Mouse (Mus musculus): ENCODE measurements at regions not wholly inside any gene's neighbourhood (a gene's known extent, or its start where the extent isn't known, plus 50 kb on each side); places are given as distances from the start of the nearest gene placed in this dataset.

- no peak for TF ChIP-seq ZC3H11A (IDR thresholded peaks at IDR 0.05; ENCODE audit: borderline replicate concordance, low read depth, low read length)
- no peak for TF ChIP-seq HCFC1 (IDR thresholded peaks at IDR 0.05; ENCODE audit: borderline replicate concordance, insufficient read depth, low read length)
- TF ChIP-seq ZNF384 (IDR thresholded peaks at IDR 0.05; ENCODE audit: low read depth, low read length): no peak
- TF ChIP-seq MAFK (IDR thresholded peaks at IDR 0.05; ENCODE audit: insufficient read depth, low read depth, low read length): no peak
Observed at GRCm38 (mm10) chr2:166471257-166471753, 242.3 kb downstream of the Prex1 start.
